Mouse (Mus musculus) small intestine, adult 2 months (tissue): ENCODE measurements at regions not wholly inside any gene's neighbourhood (a gene's known extent, or its start where the extent isn't known, plus 50 kb on each side); places are given as distances from the start of the nearest gene placed in this dataset.

ENCODE experiments used
- CTCF ChIP-seq: fragments of 200-500 bp; IDR thresholded peaks from 2 replicates; pipeline ENCODE4 v1.5.1; 2012; ENCODE audit warnings: low read depth, mild to moderate bottlenecking, control low read depth, inconsistent platforms, low read length, moderate library complexity, mixed read lengths; ENCODE audit not compliant: insufficient replicate concordance, insufficient read length; ENCODE audit errors: extremely low read depth
- POLR2A ChIP-seq: fragments of 200-500 bp; IDR thresholded peaks from 2 replicates; pipeline ENCODE4 v1.6.1; 2012; ENCODE audit warnings: low read depth, mild to moderate bottlenecking, control low read depth, inconsistent platforms, low read length, moderate library complexity

GRCm38 (mm10) chr10:98577040-98577439 is 337.2 kb upstream of the Atp2b1 start:
- TF ChIP-seq POLR2A (no peak), CTCF (no peak)
